In genomic region chr11:70020022-70020631, GRCm38 (mm10) we compare ENCODE assay signal across 8 mouse cellular contexts. TPM values are rescaled to one million over a fixed set of nuclear protein-coding genes. Genes with fewer than 3 reads are reported as not detected.
A peak's percentile ranks its signal among the peaks of the same experiment; 100 is the strongest.
DNase-seq lines count a peak whose midpoint lies in the region; ATAC-seq and TF ChIP-seq lines count a peak whose summit lies in the region.

No protein-coding gene starts in this region.

- ATAC-seq in liver, postnatal 0 days, result no peak

- TF ChIP-seq EP300 in liver, postnatal 0 days (IDR thresholded peaks at IDR 0.05; ENCODE audit: low read depth), result no peak

- TF ChIP-seq CTCF in brain, embryonic 14.5 days (IDR thresholded peaks at IDR 0.05; ENCODE audit: borderline replicate concordance, extremely low read depth, insufficient read depth, insufficient read length), result no peak
- TF ChIP-seq CTCF in liver, postnatal 0 days (IDR thresholded peaks at IDR 0.05; ENCODE audit: low read depth), result no peak

- H3K4me2 ChIP-seq in liver, postnatal 0 days (ENCODE audit: low read depth, low read length), result 0 out of 2 replicates have a peak overlapping the region, but pooled peaks have one; percentile 76

- H3K27ac ChIP-seq in hindbrain, embryonic 10.5 days, result peak overlapping the region; percentile 96
- H3K27ac ChIP-seq in liver, postnatal 0 days (ENCODE audit: low read depth), result no peak overlapping the region

- no peaks in the 10 kb centered on the region for H3K27me3 ChIP-seq in hindbrain, embryonic 10.5 days (ENCODE audit: insufficient read depth, poor library complexity, severe bottlenecking)
- H3K27me3 ChIP-seq in liver, postnatal 0 days (ENCODE audit: insufficient read depth, low read length), result peaks cover 14% of the 10 kb centered on the region; the same call in 1 of the 2 replicates

- peak overlapping the region; percentile 74 for H3K4me3 ChIP-seq in hindbrain, embryonic 10.5 days
- no peak overlapping the region for H3K4me3 ChIP-seq in liver, postnatal 0 days (ENCODE audit: low read depth, low read length)

- H3K36me3 ChIP-seq in hindbrain, embryonic 10.5 days, result no peaks in the 10 kb centered on the region
- no peaks in the 10 kb centered on the region for H3K36me3 ChIP-seq in liver, postnatal 0 days (replicated peaks; ENCODE audit: insufficient read depth, low read length)

- intact Hi-C loops in left cerebral cortex, postnatal 36 days (cut with DNase I), result no loop called here

- H3K9ac ChIP-seq in liver, postnatal 0 days (replicated peaks), result no peak overlapping the region

- 16% methylated on average over 8 of the region's 8 CpGs for WGBS in hindbrain, embryonic 10.5 days
- 36% methylated on average over 8 of the region's 8 CpGs for WGBS in liver, postnatal 0 days (ENCODE audit: insufficient replicate concordance)

- peaks cover 86% of the 10 kb centered on the region for H3K4me1 ChIP-seq in hindbrain, embryonic 10.5 days (replicated peaks)
- peaks cover 16% of the 10 kb centered on the region for H3K4me1 ChIP-seq in liver, postnatal 0 days (ENCODE audit: insufficient read depth)

- no peak for TF ChIP-seq POLR2A in brain, embryonic 14.5 days (IDR thresholded peaks at IDR 0.05; ENCODE audit: borderline replicate concordance, extremely low read depth, insufficient read depth, insufficient read length, poor library complexity, severe bottlenecking)

- H3K9me3 ChIP-seq in hindbrain, embryonic 10.5 days, result no peaks in the 10 kb centered on the region
- no peaks in the 10 kb centered on the region for H3K9me3 ChIP-seq in liver, postnatal 0 days (ENCODE audit: low read length)

- peak; percentile 50 for DNase-seq in layer of hippocampus, adult 9-11 months
- DNase-seq in layer of hippocampus, adult 9-10 months (ENCODE audit: low spot score), result no peak
- DNase-seq in brain, embryonic 14.5 days (ENCODE audit: low read depth), result peak; percentile 64
- DNase-seq in hindbrain, embryonic 10.5 days (ENCODE audit: low spot score), result no peak
- DNase-seq in liver, postnatal 0 days, result no peak
- no peak for DNase-seq in urinary bladder, adult 18-20 months (ENCODE audit: low spot score in 2 of 2)
- DNase-seq in natural killer cell, adult 2 months (ENCODE audit: low spot score in 2 of 2), result no peak
- DNase-seq in left cerebral cortex, postnatal 36 days (ENCODE audit: low spot score in 2 of 2), result no peak

RNA-seq across cellular contexts. Expression of gene Dlg4, which starts 3.4 kb away (rescaled TPM):
- 231 and 306 TPM in 2 replicates for polyA plus RNA-seq in brain, embryonic 14.5 days (2012; rRNA removed)
- polyA plus RNA-seq in hindbrain, embryonic 10.5 days (2016; fragmentation: Nextera tagmentation; extraction: Ambion mirVana), result 16.4 and 19.9 TPM in 2 replicates
- 0.58 and 0.61 TPM in 2 replicates for polyA plus RNA-seq in liver, postnatal 0 days (2015; fragmentation: Nextera tagmentation; extraction: Ambion mirVana)
- 100 to 1,000 TPM; 867 to 894 TPM for total RNA-seq in left cerebral cortex, postnatal 36 days (2021)

RNA-seq across cellular contexts. Expression of gene Acadvl, which starts 4.9 kb away (rescaled TPM):
- 36.0 and 43.9 TPM in 2 replicates for polyA plus RNA-seq in brain, embryonic 14.5 days (2012; rRNA removed)
- polyA plus RNA-seq in hindbrain, embryonic 10.5 days (2016; fragmentation: Nextera tagmentation; extraction: Ambion mirVana), result 44.9 and 51.7 TPM in 2 replicates
- polyA plus RNA-seq in liver, postnatal 0 days (2015; fragmentation: Nextera tagmentation; extraction: Ambion mirVana), result 345 and 367 TPM in 2 replicates
- 10 to 100 TPM; 54.3 to 58.5 TPM for total RNA-seq in left cerebral cortex, postnatal 36 days (2021)

RNA-seq across cellular contexts. Expression of gene Dvl2, which starts 19.7 kb away (rescaled TPM):
- 36.8 and 45.7 TPM in 2 replicates for polyA plus RNA-seq in brain, embryonic 14.5 days (2012; rRNA removed)
- polyA plus RNA-seq in hindbrain, embryonic 10.5 days (2016; fragmentation: Nextera tagmentation; extraction: Ambion mirVana), result 50.3 and 51.8 TPM in 2 replicates
- polyA plus RNA-seq in liver, postnatal 0 days (2015; fragmentation: Nextera tagmentation; extraction: Ambion mirVana), result 2.7 and 3.4 TPM in 2 replicates
- 10 to 100 TPM; 25.4 to 36.0 TPM for total RNA-seq in left cerebral cortex, postnatal 36 days (2021)

RNA-seq across cellular contexts. Expression of gene Phf23, which starts 24.6 kb away (rescaled TPM):
- polyA plus RNA-seq in brain, embryonic 14.5 days (2012; rRNA removed), result 49.2 and 54.9 TPM in 2 replicates
- polyA plus RNA-seq in hindbrain, embryonic 10.5 days (2016; fragmentation: Nextera tagmentation; extraction: Ambion mirVana), result 93.7 and 98.1 TPM in 2 replicates
- 19.5 and 25.5 TPM in 2 replicates for polyA plus RNA-seq in liver, postnatal 0 days (2015; fragmentation: Nextera tagmentation; extraction: Ambion mirVana)
- total RNA-seq in left cerebral cortex, postnatal 36 days (2021), result 10 to 100 TPM; 41.3 to 46.1 TPM

RNA-seq across cellular contexts. Expression of gene Gabarap, which starts 29.2 kb away (rescaled TPM):
- 457 and 501 TPM in 2 replicates for polyA plus RNA-seq in brain, embryonic 14.5 days (2012; rRNA removed)
- polyA plus RNA-seq in hindbrain, embryonic 10.5 days (2016; fragmentation: Nextera tagmentation; extraction: Ambion mirVana), result 421 and 580 TPM in 2 replicates
- 305 and 324 TPM in 2 replicates for polyA plus RNA-seq in liver, postnatal 0 days (2015; fragmentation: Nextera tagmentation; extraction: Ambion mirVana)
- 100 to 1,000 TPM; 199 to 219 TPM for total RNA-seq in left cerebral cortex, postnatal 36 days (2021)

Comparison
In these comparisons a context has a peak if more than half of its experiments do, and no peak if none do; other contexts are left out.
1. DNase-seq: peak in layer of hippocampus, adult 9-11 months (single experiment) and brain, embryonic 14.5 days (single experiment); none in layer of hippocampus, adult 9-10 months (single experiment), hindbrain, embryonic 10.5 days (single experiment), liver, postnatal 0 days (single experiment), urinary bladder, adult 18-20 months (0 of 2), natural killer cell, adult 2 months (0 of 2) and left cerebral cortex, postnatal 36 days (0 of 2).
2. RNA of gene Dlg4, which starts 3.4 kb away (polyA plus RNA-seq): 231 to 306 TPM in brain, embryonic 14.5 days; 16.4 to 19.9 TPM in hindbrain, embryonic 10.5 days and 0.58 to 0.61 TPM in liver, postnatal 0 days; every median in the first group is over 10 times any median in the second.